Mouse (Mus musculus) layer of hippocampus, postnatal 36 days (tissue): ENCODE measurements around the gene Efcab8. TPM values are rescaled to one million over a fixed set of nuclear protein-coding genes. Genes with fewer than 3 reads are reported as not detected.
"Not testable (repeated sequence)": the region's sequence is repeated elsewhere in the genome, so short reads cannot be mapped to it uniquely, and the experiment has no call there.

Experiments used
- DNase-seq, 2 experiments: peaks; one replicate each; pipeline ENCODE4 v3.0.0; 2022
- total RNA-seq, 2 experiments: library from RNA; stranded (reverse); gene quantifications; 2 replicates each; pipeline ENCODE4 v1.2.3; 2021

Gene Efcab8
- total RNA-seq, 2 experiments from 2014 or later, result 0.07 to 0.40 TPM

GRCm38 (mm10) chr2:153825900-153826299 is 46.2 kb downstream of the Efcab8 start:
- DNase-seq, result not testable (repeated sequence)

DNA sequence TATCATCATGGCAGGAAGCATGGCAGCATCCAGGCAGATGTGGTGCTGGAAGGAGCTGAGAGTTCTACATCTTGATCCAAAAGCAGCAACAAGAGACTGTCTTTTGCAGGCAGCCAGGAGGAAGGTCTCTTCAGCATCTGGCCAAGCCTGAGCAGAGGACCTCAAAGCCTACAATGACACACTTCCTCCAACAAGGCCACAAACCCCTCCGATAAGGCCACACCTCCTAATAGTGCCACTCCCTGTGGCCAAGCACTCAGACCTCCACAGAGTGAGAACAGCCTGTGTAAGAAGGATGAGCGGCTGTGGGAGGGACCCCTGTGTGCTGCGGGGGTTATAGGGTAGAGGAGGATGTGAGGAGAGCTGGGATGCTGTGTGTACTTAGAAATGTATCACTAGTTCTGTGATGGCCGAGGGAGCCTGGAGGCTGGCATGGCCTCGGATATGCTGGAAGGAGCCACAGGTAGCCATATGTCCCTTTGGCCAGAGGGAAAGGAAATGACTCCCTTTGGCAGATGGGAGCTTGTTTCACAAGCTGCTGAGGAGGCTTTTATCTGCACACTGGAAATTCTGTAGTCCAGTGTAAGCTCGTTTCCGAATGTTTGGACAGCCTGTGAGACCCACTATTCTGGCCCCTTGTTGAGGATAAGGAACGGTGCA is 47.6 kb downstream of the Efcab8 start:
- DNase-seq, result no peak

DNA sequence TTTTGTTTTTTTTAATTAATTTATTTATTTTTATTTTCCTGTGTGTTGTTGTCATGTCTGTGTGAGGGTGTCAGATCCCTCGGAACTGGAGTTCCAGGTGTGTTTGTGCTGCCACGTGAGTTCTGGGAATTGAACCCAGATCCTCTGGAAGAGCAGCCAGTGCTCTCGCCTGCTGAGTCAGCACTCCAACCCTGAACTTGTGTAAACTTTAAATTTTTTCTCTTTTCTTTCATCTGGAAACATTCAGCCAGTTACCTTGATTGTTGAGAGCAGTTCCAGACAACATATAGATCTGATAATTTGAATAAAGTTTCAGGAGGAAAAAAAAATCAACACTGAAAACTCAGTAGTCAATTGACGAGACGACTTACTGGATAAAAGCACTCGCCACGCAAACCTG is 49.0 kb downstream of the Efcab8 start:
- no peak for DNase-seq

GRCm38 (mm10) chr2:153833291-153833690 is 53.6 kb downstream of the Efcab8 start:
- no peak for DNase-seq

GRCm38 (mm10) chr2:153842854-153843253 is 63.1 kb downstream of the Efcab8 start:
- no peak for DNase-seq

DNA sequence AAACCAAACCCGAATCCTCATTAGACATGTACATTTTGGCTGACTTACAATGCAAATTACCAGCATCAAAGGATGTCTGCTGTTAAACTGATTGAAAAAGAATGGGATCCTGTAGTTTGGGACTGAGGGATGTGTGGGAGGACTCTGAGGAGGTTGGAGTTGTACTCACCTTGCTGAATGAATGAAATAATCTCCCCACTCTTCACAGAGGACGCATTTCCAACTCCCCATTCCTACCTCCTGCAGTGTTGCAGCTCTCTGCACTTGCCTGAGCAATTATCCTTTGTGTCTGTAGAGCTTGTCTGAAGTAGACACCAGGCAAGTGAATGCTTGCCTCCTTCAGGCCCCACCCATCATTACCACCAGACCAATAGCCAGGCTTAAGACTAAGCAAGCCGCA is 68.7 kb downstream of the Efcab8 start:
- no peak for DNase-seq

- no peak for DNase-seq
These were observed 70.8 kb downstream of the Efcab8 start for GRCm38 (mm10) chr2:153850351-153851029.

DNA sequence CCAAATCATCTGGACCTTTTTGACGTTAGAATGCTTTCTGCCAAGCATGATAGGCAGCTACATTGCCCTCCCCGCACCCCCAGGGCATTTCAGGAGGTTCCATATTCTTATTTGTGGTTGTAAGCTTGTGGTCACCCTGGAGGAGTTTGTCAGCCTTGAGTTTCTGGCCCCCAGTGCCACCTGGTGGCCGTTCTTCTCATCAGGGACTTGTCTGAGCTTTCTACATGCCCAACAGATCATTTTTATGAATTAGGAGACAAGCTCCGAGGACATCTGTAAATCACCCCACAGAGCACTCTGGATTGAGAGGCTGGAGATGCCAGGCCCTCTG is 71.3 kb downstream of the Efcab8 start:
- peak; percentile 45 to 48 for DNase-seq

DNA sequence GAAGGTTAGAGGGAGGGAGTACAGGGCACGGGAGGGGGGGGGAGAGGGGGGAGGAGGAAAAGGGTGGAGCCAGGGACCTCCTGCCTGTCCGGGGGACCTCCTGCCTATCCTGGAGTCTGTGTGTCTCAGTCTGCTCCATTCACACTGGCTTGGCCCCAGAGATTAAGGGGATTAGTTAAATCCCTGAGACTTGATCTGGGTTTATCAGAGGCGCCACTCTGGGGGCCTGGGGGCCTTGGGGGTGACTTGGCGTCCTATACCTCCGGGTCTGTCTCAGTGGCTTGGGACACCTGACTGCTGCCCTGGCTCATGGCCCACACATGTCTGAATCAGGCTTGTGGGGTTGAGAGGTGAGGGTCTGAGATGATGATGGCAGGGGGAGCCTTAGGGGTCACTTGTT is 73.8 kb downstream of the Efcab8 start:
- DNase-seq, result no peak

DNA sequence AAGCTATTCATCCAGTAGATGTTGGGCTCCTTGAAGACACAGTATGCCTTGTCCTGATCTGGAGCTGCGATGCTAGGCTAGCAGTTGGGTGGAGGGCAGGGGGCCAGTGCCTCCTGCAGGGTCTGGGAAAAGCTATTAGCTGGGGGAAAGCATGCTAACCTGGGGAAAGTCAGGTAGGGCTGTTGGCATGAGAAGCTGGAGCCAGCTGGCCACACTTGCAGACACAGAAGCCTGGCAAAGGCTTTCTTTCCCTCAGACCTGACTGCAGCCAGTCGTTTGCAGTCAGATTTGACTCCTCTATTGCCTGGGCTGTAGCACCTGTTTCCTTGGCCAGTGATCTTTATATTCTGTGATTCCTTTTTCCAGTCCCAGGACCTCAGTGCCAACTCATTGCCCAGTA is 79.8 kb downstream of the Efcab8 start:
- DNase-seq, result no peak

DNA sequence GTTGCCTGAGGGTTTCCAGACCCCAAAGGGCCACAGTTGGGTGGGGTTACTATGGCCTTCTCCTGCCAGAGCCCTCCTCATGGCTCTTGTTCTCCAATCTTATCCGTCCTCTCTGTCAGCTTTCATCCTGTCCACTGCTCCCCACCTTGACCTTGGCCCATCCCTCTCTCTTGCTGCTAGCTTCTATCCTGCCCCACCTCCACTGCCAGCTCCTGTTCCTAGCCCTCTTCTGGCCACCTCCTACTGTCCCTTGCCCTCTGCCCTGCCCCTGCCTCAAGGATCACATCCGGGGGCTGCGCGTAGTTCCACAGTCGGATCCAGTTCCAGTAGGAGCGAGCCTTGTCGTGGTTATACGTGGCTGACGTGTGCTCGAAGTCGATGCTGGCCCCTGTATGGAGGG is 80.6 kb downstream of the Efcab8 start:
- DNase-seq, result no peak

DNA sequence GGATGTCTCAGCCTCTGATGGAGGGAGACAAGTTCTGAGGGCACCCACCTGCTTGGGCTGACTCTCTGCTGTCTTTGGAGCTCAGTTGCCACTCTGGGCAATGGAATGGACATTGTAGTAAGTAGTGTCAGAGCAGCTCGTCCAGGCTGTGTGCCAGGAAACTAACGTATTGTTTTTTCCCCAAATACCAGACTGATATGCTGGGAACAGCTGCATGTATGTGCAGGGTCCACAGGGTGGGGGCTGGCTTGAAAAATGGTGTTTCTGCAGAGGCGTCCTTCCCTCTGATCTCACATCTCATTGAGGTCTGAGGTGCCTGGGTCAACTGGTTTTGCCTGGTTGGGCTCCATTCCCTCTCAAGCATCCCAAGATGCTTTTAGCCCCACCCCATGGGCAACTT is 81.0 kb downstream of the Efcab8 start:
- DNase-seq, result no peak

- no peak for DNase-seq
These were observed 82.2 kb downstream of the Efcab8 start for GRCm38 (mm10) chr2:153861960-153862359.

GRCm38 (mm10) chr2:153870984-153871383 is 91.3 kb downstream of the Efcab8 start, which contains the start of gene Sun5:
Gene Sun5, minus strand, starts transcription at chr2:153871084.
- DNase-seq, result no peak

GRCm38 (mm10) chr2:153874745-153875144 is 95.0 kb downstream of the Efcab8 start, which contains the start of gene Bpifb2:
Gene Bpifb2, plus strand, starts transcription at chr2:153875045.
- DNase-seq, result no peak

Other genes starting within 250 kb of the Efcab8 start
- 10 to 100 TPM; 47.0 to 47.3 TPM for gene Nol4l, start 250.0 kb upstream of the Efcab8 start, total RNA-seq
- gene Commd7, start 147.2 kb upstream of the Efcab8 start, total RNA-seq, result 10 to 100 TPM; 30.5 to 32.9 TPM
- 1 to 10 TPM; 1.3 to 1.6 TPM for gene Dnmt3b, start 130.5 kb upstream of the Efcab8 start, total RNA-seq
- not detected for gene Dnmt3c, start 83.3 kb upstream of the Efcab8 start, total RNA-seq
- gene Mapre1, start 38.7 kb upstream of the Efcab8 start, total RNA-seq, result 10 to 100 TPM; 84.1 to 92.7 TPM
- not detected for gene Sun5, start 91.2 kb downstream of the Efcab8 start, total RNA-seq
- not detected for gene Bpifb2, start 95.1 kb downstream of the Efcab8 start, total RNA-seq
- gene Bpifb6, start 120.5 kb downstream of the Efcab8 start, total RNA-seq, result not detected
- not detected for gene Bpifb3, start 138.3 kb downstream of the Efcab8 start, total RNA-seq
- not detected for gene Bpifb4, start 158.3 kb downstream of the Efcab8 start, total RNA-seq
- gene Bpifa6, start 195.0 kb downstream of the Efcab8 start, total RNA-seq, result not detected
- gene Bpifa2, start 228.3 kb downstream of the Efcab8 start, total RNA-seq, result not detected